Mouse (Mus musculus) kidney, embryonic 16.5 days (tissue): ENCODE measurements around the gene Ntng1. TPM values are rescaled to one million over a fixed set of nuclear protein-coding genes. Genes with fewer than 3 reads are reported as not detected.

ENCODE experiments used
- ATAC-seq: fragments of 200-750 bp; cut with Nextera tagmentation; 2 replicates; pipeline ENCODE4 v1.8.0; 2017; ENCODE audit warnings: moderate TSS enrichment; ENCODE audit not compliant: low FRiP score, low TSS enrichment
- H3K27ac ChIP-seq: fragments of 300-500 bp; sonication (generic); 2 replicates; pipeline ENCODE4 v1.5.1; 2014; ENCODE audit warnings: low read length
- H3K27me3 ChIP-seq: fragments of 300-500 bp; sonication (generic); 2 replicates; pipeline ENCODE4 v1.6.1; 2014; ENCODE audit warnings: low read length, control low read depth, mixed read lengths; ENCODE audit not compliant: insufficient read depth
- H3K36me3 ChIP-seq: fragments of 300-500 bp; sonication (generic); 2 replicates; pipeline ENCODE4 v1.6.1; 2014; ENCODE audit warnings: low read length, control low read depth, mixed read lengths; ENCODE audit not compliant: insufficient read depth
- H3K4me1 ChIP-seq: fragments of 300-500 bp; sonication (generic); 2 replicates; pipeline ENCODE4 v1.6.1; 2014; ENCODE audit warnings: low read length, control low read depth, mixed read lengths; ENCODE audit not compliant: insufficient read depth
- H3K4me2 ChIP-seq: fragments of 300-500 bp; sonication (generic); replicated peaks from 2 replicates; pipeline ENCODE4 v1.6.1; 2014; ENCODE audit warnings: low read depth, low read length
- H3K4me3 ChIP-seq: fragments of 300-500 bp; sonication (generic); 2 replicates; pipeline ENCODE4 v1.5.1; 2014; ENCODE audit warnings: mild to moderate bottlenecking, low read length
- H3K9ac ChIP-seq: fragments of 300-500 bp; sonication (generic); replicated peaks from 2 replicates; pipeline ENCODE4 v1.6.1; 2014; ENCODE audit warnings: low read length
- H3K9me3 ChIP-seq: fragments of 300-500 bp; sonication (generic); 2 replicates; pipeline ENCODE4 v1.6.1; 2016; ENCODE audit warnings: low read length, control low read depth
- WGBS: fragments of 180-500 bp; shearing (Covaris S2); extraction: QIAGEN DNeasy Blood & Tissue Kit; methylation state at CpG from one replicate; pipeline ENCODE4 v1.1.7; 2014; 5-methylcytosine and 5-hydroxymethylcytosine counted together
- polyA plus RNA-seq: library from polyadenylated mRNA; unstranded; fragments of >200 nt; fragmentation: Nextera tagmentation; extraction: Ambion mirVana; gene quantifications from 2 replicates; pipeline ENCODE4 v1.2.1, GENCODE M21; 2015

Ntng1 gene
- polyA plus RNA-seq, 1 experiment from 2014 or later = 1.0 TPM

GRCm38 (mm10) chr3:110055915-110056314, 87.9 kb downstream of the Ntng1 start:
- Histone ChIP-seq H3K36me3 (no peaks in the 10 kb centered on the region), H3K9me3 (no peaks in the 10 kb centered on the region; the same call in 1 of the 2 replicates), H3K27ac (no peak overlapping the region), H3K4me2 (no peak overlapping the region), H3K27me3 (no peaks in the 10 kb centered on the region), H3K4me1 (no peaks in the 10 kb centered on the region), H3K9ac (no peak overlapping the region), H3K4me3 (no peak overlapping the region)
- ATAC-seq = no peak
- WGBS = 86% methylated on average over 6 of the region's 6 CpGs

- Histone ChIP-seq H3K9me3 (no peaks in the 10 kb centered on the region; the same call in 1 of the 2 replicates), H3K4me3 (no peak overlapping the region), H3K27ac (no peak overlapping the region), H3K36me3 (no peaks in the 10 kb centered on the region), H3K4me2 (no peak overlapping the region), H3K9ac (no peak overlapping the region), H3K27me3 (no peaks in the 10 kb centered on the region), H3K4me1 (no peaks in the 10 kb centered on the region)
- no peak for ATAC-seq
- WGBS = 90% methylated on average over 6 of the region's 6 CpGs
These were observed 88.4 kb downstream of the Ntng1 start for GRCm38 (mm10) chr3:110055433-110055832.

GRCm38 (mm10) chr3:110054125-110054524, 89.7 kb downstream of the Ntng1 start:
- WGBS = 79% methylated on average over 2 of the region's 2 CpGs
- Histone ChIP-seq H3K27ac (no peak overlapping the region), H3K4me1 (no peaks in the 10 kb centered on the region), H3K27me3 (no peaks in the 10 kb centered on the region), H3K36me3 (no peaks in the 10 kb centered on the region), H3K4me2 (no peak overlapping the region), H3K9me3 (no peaks in the 10 kb centered on the region; the same call in 1 of the 2 replicates), H3K4me3 (no peak overlapping the region), H3K9ac (no peak overlapping the region)
- no peak for ATAC-seq

DNA sequence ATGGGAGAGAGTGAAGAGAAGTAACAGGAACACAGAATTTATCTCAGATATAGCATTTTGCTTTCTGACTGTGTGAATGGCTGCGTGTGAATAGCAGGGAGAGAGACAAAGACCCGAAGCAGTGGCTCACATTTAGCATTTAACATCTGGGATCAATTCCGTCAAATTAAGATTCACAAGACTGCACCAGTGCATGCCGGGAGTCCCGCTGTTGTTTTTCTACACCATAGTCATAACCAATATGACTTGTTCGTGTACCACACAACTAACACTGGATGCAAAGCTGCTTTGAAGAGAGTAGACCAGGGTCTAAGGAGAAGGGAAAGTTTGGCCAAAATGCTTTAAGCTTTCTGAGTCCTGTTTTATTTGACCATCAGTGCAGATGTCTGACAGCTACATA, 95.7 kb downstream of the Ntng1 start:
- H3K27me3 ChIP-seq = no peaks in the 10 kb centered on the region
- no peaks in the 10 kb centered on the region; the same call in 1 of the 2 replicates for H3K9me3 ChIP-seq
- H3K27ac ChIP-seq = no peak overlapping the region
- 79% methylated on average over 6 of the region's 6 CpGs for WGBS
- no peaks in the 10 kb centered on the region for H3K4me1 ChIP-seq
- no peak overlapping the region for H3K9ac ChIP-seq
- H3K4me3 ChIP-seq = no peak overlapping the region
- no peak for ATAC-seq
- H3K4me2 ChIP-seq = no peak overlapping the region
- no peaks in the 10 kb centered on the region for H3K36me3 ChIP-seq

DNA sequence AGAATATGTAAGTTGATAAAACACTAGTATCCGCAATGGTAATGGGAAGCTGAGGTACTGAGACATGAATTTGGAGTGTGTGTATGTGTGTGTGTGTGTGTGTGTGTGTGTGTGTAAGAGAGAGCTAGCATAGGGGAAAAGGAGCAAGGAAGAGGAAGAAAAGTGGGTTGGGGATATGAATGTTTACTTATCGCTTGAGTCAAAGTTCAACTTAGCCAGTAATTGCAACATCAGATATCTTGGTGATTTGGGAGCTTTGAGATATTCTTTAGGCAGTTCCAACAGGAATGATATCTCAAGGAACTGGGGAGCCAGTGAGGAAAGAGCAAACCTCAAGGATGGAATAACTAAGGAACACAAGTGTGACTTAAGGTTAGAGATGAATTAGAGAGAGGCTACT, 97.1 kb downstream of the Ntng1 start:
- H3K27ac ChIP-seq = no peak overlapping the region
- no peaks in the 10 kb centered on the region for H3K27me3 ChIP-seq
- no peak overlapping the region for H3K4me2 ChIP-seq
- no peak overlapping the region for H3K9ac ChIP-seq
- H3K9me3 ChIP-seq = no peaks in the 10 kb centered on the region
- H3K4me3 ChIP-seq = no peak overlapping the region
- H3K4me1 ChIP-seq = no peaks in the 10 kb centered on the region
- no peak for ATAC-seq
- WGBS = 97% methylated on average over 2 of the region's 2 CpGs
- H3K36me3 ChIP-seq = no peaks in the 10 kb centered on the region

- Histone ChIP-seq H3K9ac (no peak overlapping the region), H3K4me3 (no peak overlapping the region), H3K4me2 (no peak overlapping the region), H3K27ac (no peak overlapping the region), H3K27me3 (no peaks in the 10 kb centered on the region), H3K4me1 (no peaks in the 10 kb centered on the region), H3K36me3 (no peaks in the 10 kb centered on the region), H3K9me3 (no peaks in the 10 kb centered on the region)
- 81% methylated on average over 2 of the region's 2 CpGs for whole genome bisulfite sequencing
- ATAC-seq = no peak
These were observed 99.6 kb downstream of the Ntng1 start for GRCm38 (mm10) chr3:110044209-110044608.

DNA sequence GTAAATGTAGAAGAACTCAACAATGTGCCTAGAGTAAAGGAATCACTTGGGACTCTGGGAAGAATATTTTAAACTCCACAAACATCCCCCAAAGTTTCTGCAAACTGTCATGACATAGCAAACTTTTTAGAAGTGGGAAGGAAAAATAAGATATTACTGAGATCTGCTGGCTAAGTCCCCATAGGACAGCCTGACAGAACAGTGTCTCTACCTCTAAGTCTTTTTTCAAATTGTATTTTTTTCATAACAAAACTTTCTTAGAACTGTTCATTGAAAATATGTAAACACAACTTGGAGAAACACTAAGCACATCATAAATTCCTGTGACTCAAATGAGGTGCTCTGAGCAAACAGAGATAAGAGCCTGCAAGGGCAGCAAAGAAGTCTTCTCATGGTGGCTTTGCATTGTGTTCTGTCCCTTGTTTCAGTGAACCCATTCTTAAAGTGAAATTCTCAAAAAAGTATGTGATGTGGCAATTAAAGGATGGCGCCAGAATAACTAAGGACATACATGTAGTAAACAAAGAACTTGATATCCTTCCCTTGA, 100.1 kb downstream of the Ntng1 start:
- no peak for ATAC-seq
- no peaks in the 10 kb centered on the region for H3K9me3 ChIP-seq
- 98% methylated on average over 1 of the region's 1 CpGs for WGBS

DNA sequence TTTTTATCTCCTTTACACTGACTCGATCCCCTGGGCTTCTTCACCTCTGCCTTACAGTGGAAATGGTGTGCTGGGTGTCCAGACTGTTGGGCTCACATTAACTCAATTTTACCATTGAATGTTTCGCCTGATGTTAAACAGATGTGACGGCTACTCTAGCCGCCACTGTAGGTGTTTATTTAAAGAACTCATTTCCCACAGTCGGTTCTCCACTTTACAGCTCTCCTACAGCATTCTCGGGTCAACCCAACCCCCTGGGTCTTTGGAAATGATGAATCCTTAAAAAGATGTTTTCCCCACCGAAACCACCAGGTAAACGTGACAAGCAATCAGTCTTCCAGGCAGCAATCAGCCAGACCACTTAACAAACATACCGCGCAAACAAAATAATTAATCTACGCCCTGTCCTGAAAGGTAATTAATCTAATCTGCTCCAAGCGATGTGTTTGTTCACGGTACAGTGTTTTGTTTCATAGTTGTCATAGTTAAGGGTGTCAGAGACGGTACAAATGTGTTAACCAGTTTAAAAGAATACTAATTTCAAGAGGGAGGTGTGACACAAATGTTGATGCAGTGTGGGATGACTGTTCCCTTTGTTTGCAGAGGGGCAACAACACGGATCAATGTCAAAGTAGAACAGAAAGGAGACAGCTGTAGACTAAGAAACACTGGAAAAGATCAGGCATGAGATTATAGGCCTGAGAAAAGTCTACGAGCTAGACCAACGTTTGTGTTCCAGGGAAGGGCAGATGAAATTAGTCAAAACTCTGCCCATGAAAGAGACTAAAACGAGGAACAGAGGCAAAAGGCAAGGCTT, 120.8 kb downstream of the Ntng1 start:
- Histone ChIP-seq H3K36me3 (no peaks in the 10 kb centered on the region), H3K9me3 (no peaks in the 10 kb centered on the region), H3K27me3 (no peaks in the 10 kb centered on the region), H3K9ac (no peak overlapping the region), H3K4me3 (no peak overlapping the region), H3K4me1 (0 out of 2 replicates have a peak, but pooled peaks cover 5% of the 10 kb centered on the region), H3K27ac (no peak overlapping the region), H3K4me2 (peak overlapping the region; percentile 32)
- 14% methylated on average over 18 of the region's 18 CpGs for WGBS
- peak; percentile 75 for ATAC-seq

More for the DNA sequence above, 100.1 kb downstream of the Ntng1 start:
- H3K4me2 ChIP-seq = no peak overlapping the region
- no peak overlapping the region for H3K27ac ChIP-seq
- H3K36me3 ChIP-seq = no peaks in the 10 kb centered on the region
- H3K4me3 ChIP-seq = no peak overlapping the region
- no peaks in the 10 kb centered on the region for H3K27me3 ChIP-seq
- H3K9ac ChIP-seq = no peak overlapping the region
- no peaks in the 10 kb centered on the region for H3K4me1 ChIP-seq

DNA sequence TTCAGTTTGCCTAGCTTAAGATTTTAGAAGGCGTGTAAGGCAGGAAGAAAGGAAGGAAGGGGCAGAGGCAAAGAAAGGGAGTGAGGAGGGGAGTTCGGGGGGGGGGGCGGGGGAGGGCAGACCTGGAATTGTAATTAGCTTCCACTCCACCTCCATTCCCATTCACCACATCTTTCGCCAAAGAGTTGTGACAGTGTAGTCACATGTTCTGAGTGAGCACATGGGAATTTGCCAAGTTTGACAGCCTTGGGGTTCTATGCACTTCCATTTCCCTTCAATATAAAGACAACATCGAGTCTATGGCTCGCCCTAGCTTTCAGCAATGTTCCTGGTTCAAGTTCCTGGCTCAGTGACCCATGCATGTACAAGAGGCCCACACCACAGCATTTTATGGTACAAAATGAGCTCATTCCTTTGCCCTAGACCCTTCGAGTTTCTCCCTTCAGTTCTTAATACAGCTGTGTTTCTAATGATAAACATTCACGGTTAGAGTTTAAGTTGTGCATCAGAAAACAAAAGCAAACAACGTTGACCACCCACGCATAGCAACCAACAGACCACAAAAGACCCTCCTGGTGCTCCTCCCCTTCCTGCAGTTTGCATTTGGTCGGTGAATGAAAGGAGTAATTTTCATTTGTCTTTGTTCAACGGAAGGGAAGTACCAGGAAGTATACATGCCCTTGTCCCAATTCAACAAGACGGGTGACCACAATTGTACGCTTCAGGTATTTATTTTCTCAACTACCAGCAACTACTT, 132.8 kb downstream of the Ntng1 start:
- no peak overlapping the region for H3K27ac ChIP-seq
- WGBS = 67% methylated on average over 14 of the region's 14 CpGs
- H3K4me1 ChIP-seq = no peaks in the 10 kb centered on the region
- no peaks in the 10 kb centered on the region for H3K9me3 ChIP-seq
- no peak for ATAC-seq
- no peaks in the 10 kb centered on the region for H3K27me3 ChIP-seq
- no peak overlapping the region for H3K9ac ChIP-seq
- no peak overlapping the region for H3K4me2 ChIP-seq
- no peak overlapping the region for H3K4me3 ChIP-seq
- H3K36me3 ChIP-seq = no peaks in the 10 kb centered on the region
